Mouse (Mus musculus) spleen, adult 2 months (tissue): ENCODE measurements at regions not wholly inside any gene's neighbourhood (a gene's known extent, or its start where the extent isn't known, plus 50 kb on each side); places are given as distances from the start of the nearest gene placed in this dataset.

ENCODE experiments used
- CTCF ChIP-seq: fragments of 200-500 bp; IDR thresholded peaks from 2 replicates; pipeline ENCODE4 v1.5.1; 2011; ENCODE audit warnings: mild to moderate bottlenecking, inconsistent platforms; ENCODE audit not compliant: insufficient read depth, insufficient read length, insufficient replicate concordance; ENCODE audit errors: extremely low read depth
- POLR2A ChIP-seq: fragments of 200-500 bp; IDR thresholded peaks from 2 replicates; pipeline ENCODE4 v1.6.1; 2011; ENCODE audit warnings: low read depth, low read length, inconsistent platforms

DNA sequence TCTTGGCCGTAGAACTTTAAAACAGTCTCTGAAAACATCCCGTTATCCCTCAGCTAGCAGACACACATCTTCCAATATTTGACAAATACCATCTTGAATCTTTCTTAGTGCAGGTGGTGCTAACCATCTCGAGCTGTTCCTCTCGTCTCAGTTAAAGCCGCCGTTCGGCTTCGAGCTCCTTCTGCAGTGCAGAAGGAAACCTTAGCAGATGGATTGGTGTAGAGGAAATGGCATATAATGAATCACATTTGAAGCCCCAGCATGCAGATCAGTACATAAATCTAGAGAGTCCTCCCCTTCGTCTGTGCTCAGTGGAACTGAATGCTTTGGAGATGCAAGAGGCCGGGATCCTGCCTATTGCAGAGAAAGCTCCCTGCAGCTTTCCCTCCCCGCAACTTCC is 83.5 kb upstream of the Tle4 start:
- TF ChIP-seq CTCF (no peak), POLR2A (no peak)
